Mouse (Mus musculus): ENCODE data around the gene Pde4a. TPM values are rescaled to one million over a fixed set of nuclear protein-coding genes. Genes with fewer than 3 reads are reported as not detected.

The Pde4a gene
- total and polyA plus RNA-seq, 2 experiments from 2014 or later: 45.0 to 47.7 TPM

GRCm38 (mm10) chr9:21153833-21154232, 11.7 kb upstream of the Pde4a start:
- TF ChIP-seq CTCF (IDR thresholded peaks at IDR 0.05; ENCODE audit: low read depth): no peak
- Histone ChIP-seq H3K27me3 (ENCODE audit: insufficient read depth, low read length) (peaks cover 4% of the 10 kb centered on the region; the same call in 1 of the 2 replicates), H3K4me1 (ENCODE audit: insufficient read depth, low read length) (peaks cover 3% of the 10 kb centered on the region), H3K4me3 (ENCODE audit: low read length) (no peak overlapping the region; the same call in 1 of the 2 replicates), H3K9me3 (ENCODE audit: low read length) (no peaks in the 10 kb centered on the region), H3K4me2 (ENCODE audit: low read depth, low read length) (peak overlapping the region; percentile 46), H3K36me3 (ENCODE audit: insufficient read depth, low read length) (no peaks in the 10 kb centered on the region), H3K9ac (replicated peaks; ENCODE audit: low read length) (no peak overlapping the region), H3K27ac (no peak overlapping the region)
- WGBS: 18% methylated on average over 5 of the region's 5 CpGs
- no peak for DNase-seq (ENCODE audit: low spot score)
- no peak for ATAC-seq

- H3K27ac ChIP-seq: no peak overlapping the region
- no peak for ATAC-seq
- no peak overlapping the region for H3K4me2 ChIP-seq (ENCODE audit: low read depth, low read length)
- WGBS: 85% methylated on average over 3 of the region's 3 CpGs
- no peaks in the 10 kb centered on the region for H3K9me3 ChIP-seq (ENCODE audit: low read length)
- H3K4me1 ChIP-seq (ENCODE audit: insufficient read depth, low read length): no peaks in the 10 kb centered on the region
- no peak for TF ChIP-seq CTCF (IDR thresholded peaks at IDR 0.05; ENCODE audit: low read depth)
- peaks cover 4% of the 10 kb centered on the region; the same call in 1 of the 2 replicates for H3K27me3 ChIP-seq (ENCODE audit: insufficient read depth, low read length)
- DNase-seq (ENCODE audit: low spot score): no peak
- H3K9ac ChIP-seq (replicated peaks; ENCODE audit: low read length): no peak overlapping the region
- H3K4me3 ChIP-seq (ENCODE audit: low read length): no peak overlapping the region
- no peaks in the 10 kb centered on the region for H3K36me3 ChIP-seq (ENCODE audit: insufficient read depth, low read length)
These were observed 10.7 kb upstream of the Pde4a start for GRCm38 (mm10) chr9:21154787-21155186.

GRCm38 (mm10) chr9:21161209-21161909, 4.2 kb upstream of the Pde4a start:
- ATAC-seq (peak; percentile 67), DNase-seq (ENCODE audit: low spot score) (peak; percentile 92)
- no peaks in the 10 kb centered on the region for H3K36me3 ChIP-seq (ENCODE audit: insufficient read depth, low read length)
- no peak overlapping the region for H3K27ac ChIP-seq
- H3K4me3 ChIP-seq (ENCODE audit: low read length): peak overlapping the region; percentile 45
- no peaks in the 10 kb centered on the region for H3K9me3 ChIP-seq (ENCODE audit: low read length)
- H3K4me2 ChIP-seq (ENCODE audit: low read depth, low read length): peak overlapping the region; percentile 70
- peaks cover 24% of the 10 kb centered on the region for H3K27me3 ChIP-seq (ENCODE audit: insufficient read depth, low read length)
- peak; percentile 93 for TF ChIP-seq CTCF (IDR thresholded peaks at IDR 0.05; ENCODE audit: low read depth)
- H3K9ac ChIP-seq (replicated peaks; ENCODE audit: low read length): peak overlapping the region; percentile 43
- under 1% methylated on average over 52 of the region's 52 CpGs for whole genome bisulfite sequencing
- H3K4me1 ChIP-seq (ENCODE audit: insufficient read depth, low read length): peaks cover 5% of the 10 kb centered on the region; the same call in 1 of the 2 replicates

- Histone ChIP-seq H3K4me2 (ENCODE audit: low read depth, low read length) (peak overlapping the region; percentile 36; the same call in 1 of the 2 replicates), H3K4me1 (ENCODE audit: insufficient read depth, low read length) (peaks cover 5% of the 10 kb centered on the region; the same call in 1 of the 2 replicates), H3K36me3 (ENCODE audit: insufficient read depth, low read length) (no peaks in the 10 kb centered on the region), H3K9ac (replicated peaks; ENCODE audit: low read length) (no peak overlapping the region), H3K4me3 (ENCODE audit: low read length) (peak overlapping the region; percentile 17; the same call in 1 of the 2 replicates), H3K27ac (no peak overlapping the region), H3K27me3 (ENCODE audit: insufficient read depth, low read length) (peaks cover 32% of the 10 kb centered on the region), H3K9me3 (ENCODE audit: low read length) (no peaks in the 10 kb centered on the region)
- peak; percentile 39 for DNase-seq (ENCODE audit: low spot score)
- ATAC-seq: no peak
- WGBS: 39% methylated on average over 11 of the region's 11 CpGs
- no peak for TF ChIP-seq CTCF (IDR thresholded peaks at IDR 0.05; ENCODE audit: low read depth)
These were observed 2.1 kb upstream of the Pde4a start for GRCm38 (mm10) chr9:21163086-21164050.

GRCm38 (mm10) chr9:21164072-21164471, 1.4 kb upstream of the Pde4a start:
- Histone ChIP-seq H3K4me1 (ENCODE audit: insufficient read depth, low read length) (peaks cover 5% of the 10 kb centered on the region; the same call in 1 of the 2 replicates), H3K4me3 (ENCODE audit: low read length) (peak overlapping the region; percentile 17), H3K27me3 (ENCODE audit: insufficient read depth, low read length) (peaks cover 32% of the 10 kb centered on the region), H3K4me2 (ENCODE audit: low read depth, low read length) (peak overlapping the region; percentile 36), H3K36me3 (ENCODE audit: insufficient read depth, low read length) (no peaks in the 10 kb centered on the region), H3K9me3 (ENCODE audit: low read length) (no peaks in the 10 kb centered on the region), H3K9ac (replicated peaks; ENCODE audit: low read length) (no peak overlapping the region), H3K27ac (no peak overlapping the region)
- TF ChIP-seq CTCF (IDR thresholded peaks at IDR 0.05; ENCODE audit: low read depth): no peak
- DNase-seq (ENCODE audit: low spot score) (peak; percentile 34), ATAC-seq (no peak)
- WGBS: 2% methylated on average over 26 of the region's 26 CpGs

- peak; percentile 64 for TF ChIP-seq CTCF (IDR thresholded peaks at IDR 0.05; ENCODE audit: low read depth)
- WGBS: 2% methylated on average over 46 of the region's 47 CpGs
- DNase-seq (ENCODE audit: low spot score) (peak; percentile 68), ATAC-seq (peak; percentile 6; the same call in 1 of the 2 replicates)
- no peaks in the 10 kb centered on the region for H3K9me3 ChIP-seq (ENCODE audit: low read length)
- no peaks in the 10 kb centered on the region for H3K36me3 ChIP-seq (ENCODE audit: insufficient read depth, low read length)
- peak overlapping the region; percentile 49 for H3K4me3 ChIP-seq (ENCODE audit: low read length)
- peak overlapping the region; percentile 76 for H3K4me2 ChIP-seq (ENCODE audit: low read depth, low read length)
- H3K27me3 ChIP-seq (ENCODE audit: insufficient read depth, low read length): peaks cover 32% of the 10 kb centered on the region
- H3K27ac ChIP-seq: no peak overlapping the region
- peaks cover 5% of the 10 kb centered on the region; the same call in 1 of the 2 replicates for H3K4me1 ChIP-seq (ENCODE audit: insufficient read depth, low read length)
- H3K9ac ChIP-seq (replicated peaks; ENCODE audit: low read length): peak overlapping the region; percentile 52
These were observed 488 bp downstream of the Pde4a start for GRCm38 (mm10) chr9:21165952-21166451.

Measured in hindbrain, postnatal 0 days (tissue).